In the genomic region with DNA sequence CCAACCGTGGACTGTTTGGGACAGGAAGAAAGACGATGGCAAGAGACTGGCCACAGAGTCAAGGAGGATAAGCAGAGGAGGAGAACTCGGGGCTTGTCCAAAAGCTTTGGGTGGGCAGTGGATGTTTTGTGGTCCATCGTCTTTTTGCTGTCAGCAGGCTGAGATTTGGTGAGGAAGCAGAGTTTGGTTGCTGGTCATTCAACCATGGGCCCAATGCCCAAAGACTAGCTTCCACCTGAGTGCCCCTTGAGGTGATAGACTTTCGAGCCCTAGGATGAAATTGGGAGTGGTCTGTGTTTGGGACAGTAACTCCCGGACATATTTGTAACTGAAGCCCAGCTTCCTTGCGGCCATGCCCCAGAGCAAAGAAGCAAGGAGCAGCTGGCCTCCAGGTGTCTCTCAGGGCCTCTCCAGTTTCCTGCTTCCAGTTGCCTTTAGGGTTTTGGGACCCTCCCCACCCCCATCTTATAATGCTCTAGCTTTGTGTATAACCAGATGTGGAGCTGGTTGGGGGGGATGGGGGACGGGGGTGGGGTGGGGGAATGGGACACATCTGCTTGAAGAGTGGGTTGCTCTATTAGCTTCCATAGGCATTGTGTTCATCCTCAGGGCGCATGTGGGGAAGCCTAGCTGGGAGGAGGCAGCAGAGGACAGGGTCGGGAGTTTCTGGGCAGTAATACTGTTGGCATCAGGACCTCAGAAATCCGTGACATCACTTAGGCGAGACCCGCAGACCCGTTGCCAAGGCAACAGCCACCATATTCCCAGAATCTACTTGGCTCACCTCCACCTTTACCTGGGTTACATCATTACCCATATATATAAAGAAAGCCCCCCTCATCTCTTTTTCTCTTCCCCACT, we compare ENCODE assay signal across 21 mouse cellular contexts. TPM values are rescaled to one million over a fixed set of nuclear protein-coding genes. Genes with fewer than 3 reads are reported as not detected.
DNase-seq lines count a peak whose midpoint lies in the region.
"Had no signal": no experiment of that assay in that cellular context is flagged by ENCODE, and none has a peak within 500 bp of the region (broad histone marks: within the 10 kb centered on the region; RNA-seq: fewer than 3 reads in every experiment).

No protein-coding gene starts in this region.

- DNase-seq in cerebellum, adult 9-10 months, result peak; percentile 75
- no peak for DNase-seq in cerebellum, adult 11 months
- no peak for DNase-seq in heart, embryonic 10.5 days (ENCODE audit: low spot score)
- DNase-seq in heart, postnatal 10 days, result no peak
- peak; percentile 49 to 58 for DNase-seq in cerebellum, postnatal 14 days
- DNase-seq in limb, embryonic 10.5 days (ENCODE audit: low spot score), result peak; percentile 57
- DNase-seq in lung, adult 18-20 months, result no peak
- no peak for DNase-seq in ovary, postnatal 14 days (ENCODE audit: low spot score)
- DNase-seq: kidney, adult 9 months had no signal

- H3K27me3 ChIP-seq in heart, embryonic 10.5 days (ENCODE audit: insufficient read depth, poor library complexity, severe bottlenecking), result peaks cover 2% of the 10 kb centered on the region; the same call in 1 of the 2 replicates
- peaks cover 5% of the 10 kb centered on the region for H3K27me3 ChIP-seq in limb, embryonic 10.5 days (ENCODE audit: low read depth, poor library complexity, severe bottlenecking)
- H3K27me3 ChIP-seq: embryonic facial prominence, embryonic 15.5 days; lung, embryonic 15.5 days had no signal

- H3K9me3 ChIP-seq in heart, embryonic 10.5 days, result no peaks in the 10 kb centered on the region
- no peaks in the 10 kb centered on the region for H3K9me3 ChIP-seq in limb, embryonic 10.5 days (replicated peaks)
- H3K9me3 ChIP-seq: embryonic facial prominence, embryonic 15.5 days; lung, embryonic 15.5 days had no signal

- H3K4me1 ChIP-seq in heart, embryonic 10.5 days, result peaks cover 92% of the 10 kb centered on the region
- H3K4me1 ChIP-seq in limb, embryonic 10.5 days, result peaks cover 79% of the 10 kb centered on the region

- H3K36me3 ChIP-seq in heart, embryonic 10.5 days, result no peaks in the 10 kb centered on the region
- H3K36me3 ChIP-seq in limb, embryonic 10.5 days, result no peaks in the 10 kb centered on the region
- H3K36me3 ChIP-seq: embryonic facial prominence, embryonic 15.5 days; lung, embryonic 15.5 days had no signal

- H3K4me3 ChIP-seq in heart, embryonic 10.5 days, result no peak overlapping the region
- no peak overlapping the region for H3K4me3 ChIP-seq in limb, embryonic 10.5 days
- H3K4me3 ChIP-seq: embryonic facial prominence, embryonic 15.5 days; lung, embryonic 15.5 days had no signal

- intact Hi-C loops in heart, postnatal 10 days (cut with DNase I), result no loop called here

- WGBS in heart, embryonic 10.5 days, result 79% methylated on average over 14 of the region's 14 CpGs
- 78% methylated on average over 14 of the region's 14 CpGs for WGBS in limb, embryonic 10.5 days

- 0 out of 2 replicates have a peak overlapping the region, but pooled peaks have one; percentile 30 for H3K27ac ChIP-seq in heart, embryonic 10.5 days
- peak overlapping the region; percentile 70 for H3K27ac ChIP-seq in limb, embryonic 10.5 days
- H3K27ac ChIP-seq: lung, embryonic 15.5 days had no signal

RNA-seq across cellular contexts. Expression of a gene that starts 4.7 kb away (rescaled TPM):
- 20.1 and 22.9 TPM in 2 replicates for polyA plus RNA-seq in heart, embryonic 10.5 days (2016; fragmentation: Nextera tagmentation; extraction: Ambion mirVana)
- 10 to 100 TPM; 62.5 to 62.7 TPM for total RNA-seq in heart, postnatal 10 days (2021)
- 18.6 and 22.8 TPM in 2 replicates for polyA plus RNA-seq in limb, embryonic 10.5 days (2016; fragmentation: Nextera tagmentation; extraction: Ambion mirVana)

RNA-seq across cellular contexts. Expression of a gene that starts 43.4 kb away (rescaled TPM):
- 32.7 and 47.1 TPM in 2 replicates for polyA plus RNA-seq in heart, embryonic 10.5 days (2016; fragmentation: Nextera tagmentation; extraction: Ambion mirVana)
- total RNA-seq in heart, postnatal 10 days (2021), result 10 to 100 TPM; 12.3 to 14.4 TPM
- 52.0 and 69.4 TPM in 2 replicates for polyA plus RNA-seq in limb, embryonic 10.5 days (2016; fragmentation: Nextera tagmentation; extraction: Ambion mirVana)

RNA-seq across cellular contexts. Expression of a gene that starts 43.7 kb away (rescaled TPM):
- polyA plus RNA-seq in heart, embryonic 10.5 days (2016; fragmentation: Nextera tagmentation; extraction: Ambion mirVana), result 0.32 and 0.38 TPM in 2 replicates
- under 1 TPM; 0.10 TPM for total RNA-seq in heart, postnatal 10 days (2021)
- 0.13 and 0.51 TPM in 2 replicates for polyA plus RNA-seq in limb, embryonic 10.5 days (2016; fragmentation: Nextera tagmentation; extraction: Ambion mirVana)

RNA-seq across cellular contexts. Expression of a gene that starts 43.8 kb away (rescaled TPM):
- not detected in 2 replicates for polyA plus RNA-seq in heart, embryonic 10.5 days (2016; fragmentation: Nextera tagmentation; extraction: Ambion mirVana)
- total RNA-seq in heart, postnatal 10 days (2021), result not detected
- polyA plus RNA-seq in limb, embryonic 10.5 days (2016; fragmentation: Nextera tagmentation; extraction: Ambion mirVana), result not detected in 2 replicates
- total RNA-seq: gastrocnemius, postnatal 4 days; megakaryocyte progenitor cell, adult 5-6 weeks had no signal
- polyA plus RNA-seq: brain, embryonic 14.5 days; embryonic facial prominence, embryonic 15.5 days; heart, postnatal 0 days; large intestine, adult 2 months; lung, embryonic 15.5 days; testis, adult 2 months had no signal

RNA-seq across cellular contexts. Expression of a gene that starts 53.5 kb away (rescaled TPM):
- not detected in 2 replicates for polyA plus RNA-seq in heart, embryonic 10.5 days (2016; fragmentation: Nextera tagmentation; extraction: Ambion mirVana)
- total RNA-seq in heart, postnatal 10 days (2021), result not detected
- not detected in 2 replicates for polyA plus RNA-seq in limb, embryonic 10.5 days (2016; fragmentation: Nextera tagmentation; extraction: Ambion mirVana)
- total RNA-seq: gastrocnemius, postnatal 4 days; left cerebral cortex, adult 8-10 months; megakaryocyte progenitor cell, adult 5-6 weeks had no signal
- polyA plus RNA-seq: brain, embryonic 14.5 days; embryonic facial prominence, embryonic 15.5 days; frontal cortex, adult 2 months; heart, postnatal 0 days; large intestine, adult 2 months; lung, embryonic 15.5 days; neural tube, embryonic 14.5 days; urinary bladder, adult 2 months had no signal

Comparison
In these comparisons a context has a peak if more than half of its experiments do, and no peak if none do; other contexts are left out.
1. DNase-seq: peak in cerebellum, adult 9-10 months (single experiment), cerebellum, postnatal 14 days (2 of 2) and limb, embryonic 10.5 days (single experiment); none in cerebellum, adult 11 months (single experiment), heart, embryonic 10.5 days (single experiment), heart, postnatal 10 days (0 of 2), lung, adult 18-20 months (0 of 2) and ovary, postnatal 14 days (single experiment).